Mouse (Mus musculus) adrenal gland, adult 8-10 months (tissue): ENCODE measurements at regions not wholly inside any gene's neighbourhood (a gene's known extent, or its start where the extent isn't known, plus 50 kb on each side); places are given as distances from the start of the nearest gene placed in this dataset.
"Not testable (repeated sequence)": the region's sequence is repeated elsewhere in the genome, so short reads cannot be mapped to it uniquely, and the experiment has no call there.

Experiments
- DNase-seq: peaks from one replicate; pipeline ENCODE4 v3.0.0; 2022

GRCm38 (mm10) chr4:64432097-64432496, 385.3 kb upstream of the Tnc start:
- no peak for DNase-seq

GRCm38 (mm10) chr4:64437744-64438594, 391.2 kb upstream of the Tnc start:
- no peak for DNase-seq

- DNase-seq: no peak
Measured at GRCm38 (mm10) chr4:64451442-64451841, 404.6 kb upstream of the Tnc start.

- no peak for DNase-seq
Measured at GRCm38 (mm10) chr4:64451946-64452345, 405.1 kb upstream of the Tnc start.

GRCm38 (mm10) chr4:64492260-64492962, 445.6 kb upstream of the Tnc start:
- no peak for DNase-seq

- DNase-seq: not testable (repeated sequence)
Measured at GRCm38 (mm10) chr4:64497759-64498158, 450.9 kb upstream of the Tnc start.

- no peak for DNase-seq
Measured at GRCm38 (mm10) chr4:64500635-64501395, 454.0 kb upstream of the Tnc start.

- no peak for DNase-seq
Measured at GRCm38 (mm10) chr4:64521883-64522282, 475.1 kb upstream of the Tnc start.

- DNase-seq: no peak
Measured at GRCm38 (mm10) chr4:64527724-64528332, 481.0 kb upstream of the Tnc start.

GRCm38 (mm10) chr4:64530585-64530984, 483.8 kb upstream of the Tnc start:
- DNase-seq: no peak

GRCm38 (mm10) chr4:64533019-64533418, 486.2 kb upstream of the Tnc start:
- no peak for DNase-seq

GRCm38 (mm10) chr4:64535554-64536253, 488.9 kb upstream of the Tnc start:
- no peak for DNase-seq

GRCm38 (mm10) chr4:64538009-64538408, 491.2 kb upstream of the Tnc start:
- DNase-seq: no peak

GRCm38 (mm10) chr4:64544576-64545185, 497.9 kb upstream of the Tnc start:
- DNase-seq: no peak

- no peak for DNase-seq
Measured at GRCm38 (mm10) chr4:64546386-64546785, 499.6 kb upstream of the Tnc start.

- no peak for DNase-seq
Measured at GRCm38 (mm10) chr4:64562511-64562910, 515.7 kb upstream of the Tnc start.

- no peak for DNase-seq
Measured at GRCm38 (mm10) chr4:64563996-64564395, 517.2 kb upstream of the Tnc start.

- no peak for DNase-seq
Measured at GRCm38 (mm10) chr4:64570666-64571065, 523.9 kb upstream of the Tnc start.

GRCm38 (mm10) chr4:64575901-64576300, 529.1 kb upstream of the Tnc start:
- DNase-seq: no peak

- peak; percentile 34 for DNase-seq
Measured at GRCm38 (mm10) chr4:64595014-64595599, 528.9 kb upstream of the Pappa start.

GRCm38 (mm10) chr4:64598465-64598864, 525.5 kb upstream of the Pappa start:
- no peak for DNase-seq
